ENCODE assay signal across 8 mouse cellular contexts in the genomic region with DNA sequence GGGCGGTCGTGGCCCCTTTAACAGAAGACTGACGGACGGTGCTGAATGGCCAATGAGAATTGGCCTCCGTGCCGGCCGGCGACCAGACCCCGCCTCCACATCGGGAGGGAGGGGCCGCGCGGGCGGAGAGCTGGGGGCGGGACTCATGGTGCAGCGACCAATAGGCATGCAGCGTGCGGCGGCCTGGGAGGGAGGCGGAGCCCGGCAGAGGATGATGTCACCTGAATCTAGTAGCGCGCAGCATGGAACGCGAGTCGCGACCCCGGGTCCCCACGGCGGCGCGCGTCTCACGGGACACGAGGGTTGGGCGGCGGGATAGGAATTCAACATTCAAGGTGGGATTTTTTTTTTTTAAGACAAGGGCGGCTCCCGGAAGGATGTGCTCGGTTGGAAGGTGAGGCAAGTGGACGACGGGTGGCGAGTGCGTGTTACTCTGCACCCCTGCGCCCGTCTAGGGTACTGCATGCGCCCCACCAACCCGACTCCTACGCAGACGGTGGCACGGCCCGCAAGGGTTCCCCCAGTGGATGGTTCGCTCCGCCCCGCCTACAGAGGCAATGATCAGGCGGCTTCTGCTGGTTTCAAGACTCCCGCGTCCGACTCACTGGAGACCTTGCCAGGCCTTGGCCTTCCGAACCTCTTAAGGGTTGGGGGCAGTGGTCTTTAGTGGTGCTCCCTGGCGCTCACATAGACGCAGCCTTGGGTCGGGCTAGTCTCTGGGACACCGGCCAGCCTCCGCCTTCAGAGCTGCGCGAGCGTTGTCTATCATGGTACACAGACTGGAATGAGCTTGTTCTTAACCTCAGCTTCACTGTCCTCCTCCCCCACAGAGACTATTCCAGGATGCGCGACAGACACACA. TPM values are rescaled to one million over a fixed set of nuclear protein-coding genes. Genes with fewer than 3 reads are reported as not detected.
DNase-seq lines count a peak whose midpoint lies in the region; ATAC-seq and TF ChIP-seq lines count a peak whose summit lies in the region.

No protein-coding gene starts in this region.

- peak overlapping the region; percentile 77 for H3K4me3 ChIP-seq in forebrain, embryonic 15.5 days
- H3K4me3 ChIP-seq in lung, adult 2 months (replicated peaks; ENCODE audit: extremely low read depth, low read depth, low read length): peak overlapping the region; percentile 76

- H3K27ac ChIP-seq in forebrain, embryonic 15.5 days (replicated peaks): peak overlapping the region; percentile 90

- peaks cover 14% of the 10 kb centered on the region; the same call in 1 of the 2 replicates for H3K27me3 ChIP-seq in forebrain, embryonic 15.5 days

- ATAC-seq in forebrain, embryonic 15.5 days (replicated peaks): peak; percentile 85
- ATAC-seq in neutrophil, adult 5-6 weeks (ENCODE audit: extremely low read depth, insufficient number of reproducible peaks, low FRiP score, poor library complexity, severe bottlenecking): peak; percentile 80

- peak; percentile 98 for DNase-seq in ES-CJ7 (ENCODE audit: low read depth, low spot score)
- DNase-seq in cerebellum, adult 11 months: peak; percentile 99
- DNase-seq in heart, postnatal 25 days (ENCODE audit: low spot score): peak; percentile 94
- DNase-seq in layer of hippocampus, adult 18-20 months (ENCODE audit: low spot score in 2 of 2): peak; percentile 99
- peak; percentile 98 for DNase-seq in lung, adult 2 months
- DNase-seq in thymus, adult 18-20 months: peak; percentile 93

- peak; percentile 24; the same call in 1 of the 2 replicates for TF ChIP-seq POLR2A in lung, adult 2 months (IDR thresholded peaks at IDR 0.05; ENCODE audit: borderline replicate concordance, extremely low read depth, low read depth, low read length)

- H3K9ac ChIP-seq in forebrain, embryonic 15.5 days (replicated peaks): peak overlapping the region; percentile 90

- WGBS in forebrain, embryonic 15.5 days: under 1% methylated on average over 70 of the region's 70 CpGs
- WGBS in lung, adult 2 months: under 1% methylated on average over 69 of the region's 70 CpGs

- H3K4me2 ChIP-seq in forebrain, embryonic 15.5 days (replicated peaks): peak overlapping the region; percentile 93

- 0 out of 2 replicates have a peak, but pooled peaks cover 4% of the 10 kb centered on the region for H3K36me3 ChIP-seq in forebrain, embryonic 15.5 days

- H3K9me3 ChIP-seq in forebrain, embryonic 15.5 days: no peaks in the 10 kb centered on the region

- peak; percentile 64 for TF ChIP-seq CTCF in lung, adult 2 months (IDR thresholded peaks at IDR 0.05; ENCODE audit: insufficient read depth, low read length)

- H3K4me1 ChIP-seq in forebrain, embryonic 15.5 days: peaks cover 41% of the 10 kb centered on the region
- H3K4me1 ChIP-seq in lung, adult 2 months (ENCODE audit: control insufficient read depth, insufficient read depth, low read length): no peaks in the 10 kb centered on the region; the same call in none of the 2 replicates

- intact Hi-C loops in heart, postnatal 25 days (cut with DNase I): loop anchor here (2.0 kb wide), 1 partner anchor 34 kb away; a partner anchor contains a TSS

RNA-seq across cellular contexts. Expression of a gene that starts 0.4 kb away (rescaled TPM):
- 18.3 and 20.1 TPM in 2 replicates for polyA plus RNA-seq in forebrain, embryonic 15.5 days (2015; fragmentation: Nextera tagmentation; extraction: Ambion mirVana)
- under 1 TPM; 0.18 to 0.25 TPM for total RNA-seq in heart, postnatal 25 days (2021)
- 100 to 1,000 TPM; 132 to 139 TPM for total RNA-seq in layer of hippocampus, adult 18-20 months (2021)
- 1.2 and 3.7 TPM in 2 replicates for polyA plus RNA-seq in lung, adult 2 months (2012; rRNA removed)
- total RNA-seq in neutrophil, adult 5-6 weeks (2017): not detected in 2 replicates

RNA-seq across cellular contexts. Expression of a gene that starts 3.1 kb away (rescaled TPM):
- 9.1 and 10.5 TPM in 2 replicates for polyA plus RNA-seq in forebrain, embryonic 15.5 days (2015; fragmentation: Nextera tagmentation; extraction: Ambion mirVana)
- total RNA-seq in heart, postnatal 25 days (2021): 1 to 10 TPM; 1.8 to 2.0 TPM
- total RNA-seq in layer of hippocampus, adult 18-20 months (2021): 100 to 1,000 TPM; 134 to 144 TPM
- 1.4 and 2.2 TPM in 2 replicates for polyA plus RNA-seq in lung, adult 2 months (2012; rRNA removed)
- 0.70 TPM in 1 of 2 replicates, not detected in the other for total RNA-seq in neutrophil, adult 5-6 weeks (2017)

RNA-seq across cellular contexts. Expression of a gene that starts 28.3 kb away (rescaled TPM):
- 220 and 231 TPM in 2 replicates for polyA plus RNA-seq in forebrain, embryonic 15.5 days (2015; fragmentation: Nextera tagmentation; extraction: Ambion mirVana)
- total RNA-seq in heart, postnatal 25 days (2021): 100 to 1,000 TPM; 110 to 111 TPM
- 100 to 1,000 TPM; 364 to 405 TPM for total RNA-seq in layer of hippocampus, adult 18-20 months (2021)
- 240 and 319 TPM in 2 replicates for polyA plus RNA-seq in lung, adult 2 months (2012; rRNA removed)
- total RNA-seq in neutrophil, adult 5-6 weeks (2017): 502 and 563 TPM in 2 replicates

RNA-seq across cellular contexts. Expression of a gene that starts 32.2 kb away (rescaled TPM):
- polyA plus RNA-seq in forebrain, embryonic 15.5 days (2015; fragmentation: Nextera tagmentation; extraction: Ambion mirVana): 0.10 and 0.23 TPM in 2 replicates
- total RNA-seq in heart, postnatal 25 days (2021): 100 to 1,000 TPM; 773 to 825 TPM
- total RNA-seq in layer of hippocampus, adult 18-20 months (2021): under 1 TPM; 0.17 to 0.18 TPM
- 2.4 and 10.0 TPM in 2 replicates for polyA plus RNA-seq in lung, adult 2 months (2012; rRNA removed)
- not detected in 2 replicates for total RNA-seq in neutrophil, adult 5-6 weeks (2017)

RNA-seq across cellular contexts. Expression of a gene that starts 33.7 kb away (rescaled TPM):
- polyA plus RNA-seq in forebrain, embryonic 15.5 days (2015; fragmentation: Nextera tagmentation; extraction: Ambion mirVana): 9.3 and 11.0 TPM in 2 replicates
- total RNA-seq in heart, postnatal 25 days (2021): 10 to 100 TPM; 23.5 to 25.0 TPM
- total RNA-seq in layer of hippocampus, adult 18-20 months (2021): 10 to 100 TPM in 1 of 2 experiments, 1 to 10 TPM in 1; 9.7 to 16.2 TPM
- polyA plus RNA-seq in lung, adult 2 months (2012; rRNA removed): 41.8 and 44.8 TPM in 2 replicates
- 2.6 and 5.2 TPM in 2 replicates for total RNA-seq in neutrophil, adult 5-6 weeks (2017)

Comparison
In these comparisons a context has a peak if more than half of its experiments do, and no peak if none do; other contexts are left out.
1. Peak in every context shown above with its lines: DNase-seq, ATAC-seq, H3K4me3 ChIP-seq and H3K27ac ChIP-seq.
2. RNA of a gene that starts 0.4 kb away (total RNA-seq): 132 to 139 TPM in layer of hippocampus, adult 18-20 months; 0.18 to 0.25 TPM in heart, postnatal 25 days and not detected in neutrophil, adult 5-6 weeks; every median in the first group is over 100 times any median in the second.
3. RNA of a gene that starts 3.1 kb away (total RNA-seq): 134 to 144 TPM in layer of hippocampus, adult 18-20 months; 1.8 to 2.0 TPM in heart, postnatal 25 days and 0.70 TPM in neutrophil, adult 5-6 weeks; every median in the first group is over 10 times any median in the second.